Mouse (Mus musculus): Measurements from ENCODE around the gene Clip1. TPM values are rescaled to one million over a fixed set of nuclear protein-coding genes. Genes with fewer than 3 reads are reported as not detected.

Clip1 gene
- polyA plus RNA-seq (2012; rRNA removed; ENCODE audit: low replicate concordance): 18.1 and 36.1 TPM in 2 replicates

GRCm38 (mm10) chr5:123684221-123685144 is at the start of gene Clip1:
Gene Clip1 (minus strand): TSS chr5:123684618.

DNA sequence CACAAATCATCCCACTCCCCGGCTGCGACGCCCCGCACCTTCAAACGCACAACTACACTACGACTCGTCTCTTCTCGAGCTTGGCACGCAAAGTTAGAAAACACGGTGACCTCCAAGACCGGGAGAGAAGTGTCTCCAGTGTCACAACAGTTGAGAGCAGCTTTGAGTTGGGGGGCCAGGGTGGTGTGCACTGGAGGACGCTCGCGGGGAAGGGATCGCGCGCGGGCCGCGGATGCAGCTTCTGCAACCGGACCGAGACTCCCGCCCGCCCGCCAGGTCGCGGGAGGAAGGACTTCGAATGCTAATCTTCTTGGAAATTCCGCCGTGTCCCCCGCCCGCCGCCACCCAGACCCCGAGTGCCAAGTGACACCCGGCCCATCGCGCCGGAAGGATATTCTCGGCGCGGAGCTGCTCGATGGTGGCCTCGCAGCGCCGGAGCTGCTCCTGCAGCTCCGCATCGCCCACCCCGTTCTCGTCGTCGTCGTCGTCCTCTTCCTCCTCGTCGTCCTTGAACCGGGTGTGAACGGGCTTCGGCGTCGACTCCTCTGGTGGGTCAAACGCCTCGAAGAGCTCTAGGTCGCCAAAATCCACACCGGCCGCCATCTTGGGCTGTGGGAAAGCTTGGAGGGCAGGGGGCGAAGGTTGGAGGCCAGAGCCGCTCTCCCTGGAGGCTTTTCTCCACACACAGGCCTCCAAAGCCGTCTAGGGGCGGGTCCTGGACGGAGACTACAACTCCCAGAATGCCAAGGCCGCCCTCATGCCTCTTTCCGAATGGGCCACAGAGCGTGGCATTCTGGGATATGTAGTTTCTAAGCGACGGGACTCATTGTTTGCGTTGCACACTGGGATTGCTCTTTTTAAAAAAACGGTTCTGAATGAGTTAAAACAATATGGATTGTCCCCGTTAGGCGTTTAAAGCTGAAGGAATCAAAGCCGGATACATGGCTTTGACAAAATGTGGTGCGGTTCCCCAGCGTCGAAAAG is 36.2 kb upstream of the Clip1 start, which contains the start of gene Zcchc8:
TSS of gene Zcchc8 (minus strand) at position 773 of the 984 bp plus-strand sequence.

DNA sequence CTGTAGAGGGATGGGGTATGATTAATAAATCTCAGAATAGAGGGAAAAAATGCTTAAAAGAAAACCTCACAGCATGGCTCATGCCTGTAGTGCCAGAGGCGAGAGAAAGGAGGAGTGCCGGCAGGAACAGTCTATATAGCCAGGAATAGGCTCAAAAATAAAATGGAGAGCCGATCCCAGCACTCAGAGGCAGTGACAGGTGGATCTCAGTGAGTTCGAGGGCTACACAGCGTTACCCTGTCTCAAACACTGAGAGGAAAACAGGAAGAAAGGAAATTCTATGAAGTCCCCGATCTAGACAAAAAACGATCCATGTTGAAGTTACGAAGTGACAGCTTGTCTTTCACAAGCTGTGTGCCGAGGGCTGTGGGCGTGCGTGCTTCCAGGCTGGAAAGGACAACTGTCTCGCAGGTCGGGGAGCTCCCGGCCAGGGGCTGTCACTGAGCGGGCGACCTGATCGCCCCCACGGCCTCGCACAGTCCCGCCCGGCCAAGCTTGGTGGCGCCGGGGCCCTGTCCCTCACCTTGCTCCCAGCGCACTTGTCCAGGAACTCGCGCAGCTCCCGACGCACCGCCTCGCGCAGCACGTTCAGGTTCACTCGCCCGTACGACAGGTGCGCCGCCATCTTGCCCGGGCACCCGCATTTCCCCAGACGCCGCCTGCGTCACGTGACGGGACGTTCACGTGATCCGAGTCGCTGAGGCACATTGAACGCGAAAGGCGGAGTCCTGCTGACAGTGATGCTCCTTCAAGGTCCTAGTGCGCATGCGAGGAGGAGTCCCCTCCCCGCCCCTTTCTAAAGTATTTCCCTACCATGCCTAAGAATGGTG is 111.8 kb downstream of the Clip1 start, which contains the start of gene Vps33a:
TSS of gene Vps33a (minus strand) at position 682 of the 830 bp plus-strand sequence.

Other genes starting within 250 kb of the Clip1 start
- not detected in 2 replicates for gene Lrrc43, start 195.3 kb downstream of the Clip1 start, polyA plus RNA-seq (2012; rRNA removed; ENCODE audit: low replicate concordance)
- not detected in 2 replicates for gene Il31, start 195.1 kb downstream of the Clip1 start, polyA plus RNA-seq (2012; rRNA removed; ENCODE audit: low replicate concordance)
- gene B3gnt4, start 174.2 kb downstream of the Clip1 start, polyA plus RNA-seq (2012; rRNA removed; ENCODE audit: low replicate concordance): 0.59 and 0.79 TPM in 2 replicates
- gene Diablo, start 160.4 kb downstream of the Clip1 start, polyA plus RNA-seq (2012; rRNA removed; ENCODE audit: low replicate concordance): 60.2 and 94.2 TPM in 2 replicates
- gene Gm49027, start 159.1 kb downstream of the Clip1 start, polyA plus RNA-seq (2012; rRNA removed; ENCODE audit: low replicate concordance): 2.1 and 4.4 TPM in 2 replicates
- 14.8 and 22.3 TPM in 2 replicates for gene Vps33a, start 111.6 kb downstream of the Clip1 start, polyA plus RNA-seq (2012; rRNA removed; ENCODE audit: low replicate concordance)
- 17.7 and 30.9 TPM in 2 replicates for gene Zcchc8, start 36.5 kb upstream of the Clip1 start, polyA plus RNA-seq (2012; rRNA removed; ENCODE audit: low replicate concordance)
- gene Rsrc2, start 64.8 kb upstream of the Clip1 start, polyA plus RNA-seq (2012; rRNA removed; ENCODE audit: low replicate concordance): 7.7 and 16.7 TPM in 2 replicates
- gene Kntc1, start 65.1 kb upstream of the Clip1 start, polyA plus RNA-seq (2012; rRNA removed; ENCODE audit: low replicate concordance): 0.22 and 0.45 TPM in 2 replicates
- gene Hcar2, start 180.9 kb upstream of the Clip1 start, polyA plus RNA-seq (2012; rRNA removed; ENCODE audit: low replicate concordance): 20.7 and 39.8 TPM in 2 replicates
- gene Hcar1, start 195.4 kb upstream of the Clip1 start, polyA plus RNA-seq (2012; rRNA removed; ENCODE audit: low replicate concordance): 56.6 and 69.7 TPM in 2 replicates
- gene Denr, start 222.6 kb upstream of the Clip1 start, polyA plus RNA-seq (2012; rRNA removed; ENCODE audit: low replicate concordance): 9.1 and 10.4 TPM in 2 replicates
- 2.0 TPM in 1 of 2 replicates, not detected in the other for gene Gm43518, start 242.8 kb upstream of the Clip1 start, polyA plus RNA-seq (2012; rRNA removed; ENCODE audit: low replicate concordance)
- gene Ccdc62, start 246.1 kb upstream of the Clip1 start, polyA plus RNA-seq (2012; rRNA removed; ENCODE audit: low replicate concordance): 2.5 and 8.1 TPM in 2 replicates